Mouse (Mus musculus): ENCODE measurements around the gene Med29. TPM values are rescaled to one million over a fixed set of nuclear protein-coding genes. Genes with fewer than 3 reads are reported as not detected.

Gene Med29
- total and polyA plus RNA-seq, 3 experiments = 31.1 to 39.6 TPM; not detected in 1

DNA sequence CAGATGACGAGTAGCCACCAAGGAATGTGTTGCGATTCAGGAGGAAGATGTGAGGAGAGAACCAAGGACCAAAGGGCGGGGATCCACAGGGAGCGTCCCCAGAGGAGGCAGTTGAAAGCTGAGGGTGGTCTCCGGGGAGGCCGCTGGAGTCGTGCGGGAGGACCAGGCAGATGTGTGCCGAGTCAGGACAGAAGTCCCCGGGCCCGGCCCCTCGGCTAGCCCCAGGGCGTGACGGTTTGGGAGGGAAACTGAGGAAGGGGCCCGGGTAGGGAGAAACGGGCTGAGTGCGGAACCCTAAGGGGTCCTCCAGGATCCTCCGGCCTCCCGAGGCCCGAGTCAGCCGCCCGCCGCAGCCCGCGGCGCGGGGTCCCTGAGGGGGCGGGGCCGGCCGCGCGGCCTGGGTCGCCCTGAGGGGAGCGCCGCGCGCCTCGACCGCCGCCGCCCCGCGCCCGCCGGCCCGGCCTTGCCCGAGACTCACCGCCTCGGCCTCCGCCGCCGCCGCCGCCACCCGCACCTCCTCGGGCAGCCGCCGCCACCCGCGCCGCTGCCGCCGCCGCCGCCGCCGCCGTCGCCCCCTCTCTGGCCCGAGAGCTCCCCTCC, 43.3 kb upstream of the Med29 start:
- H3K4me3 ChIP-seq (ENCODE audit: control insufficient read depth in 1 of 2, insufficient read depth in 1 of 2, low read depth in 2 of 2, low read length in 2 of 2) = peak overlapping the region; percentile 78 to 87
- TF ChIP-seq HCFC1 (IDR thresholded peaks at IDR 0.05; ENCODE audit: low read depth, low read length) (0 out of 2 replicates have a peak, but pooled peaks have one; percentile 24), NELFE (IDR thresholded peaks at IDR 0.05; ENCODE audit: low read depth, low read length) (0 out of 2 replicates have a peak, but pooled peaks have one; percentile 11), ZNF384 (IDR thresholded peaks at IDR 0.05; ENCODE audit: low read depth, low read length) (no peak)
- no peak overlapping the region for H3K27ac ChIP-seq (ENCODE audit: control insufficient read depth, low read depth, low read length)
- H3K9me3 ChIP-seq (replicated peaks; ENCODE audit: insufficient read depth, low read length) = no peaks in the 10 kb centered on the region
- H3K79me2 ChIP-seq (ENCODE audit: control insufficient read depth, insufficient read depth, low read length, poor library complexity) = peaks cover 12% of the 10 kb centered on the region
- H3K9ac ChIP-seq (ENCODE audit: control insufficient read depth, low read depth, low read length, poor library complexity, severe bottlenecking) = peak overlapping the region; percentile 86
- H3K36me3 ChIP-seq (ENCODE audit: control insufficient read depth in 1 of 2, insufficient read depth in 2 of 2, low read length in 2 of 2) = peaks cover 0 to 56% of the 10 kb centered on the region in 2 experiments; a peak in 2 of 4 replicates
- peaks cover 35 to 46% of the 10 kb centered on the region in 2 experiments for H3K4me1 ChIP-seq (ENCODE audit: control insufficient read depth in 1 of 2, insufficient read depth in 2 of 2, low read length in 2 of 2)
- DNase-seq (ENCODE audit: low read depth, low spot score) = no peak
- no peaks in the 10 kb centered on the region for H3K27me3 ChIP-seq (ENCODE audit: control insufficient read depth in 1 of 2, insufficient read depth in 2 of 2, low read length in 2 of 2)

GRCm38 (mm10) chr7:28432252-28432651, 39.7 kb upstream of the Med29 start:
- H3K79me2 ChIP-seq (ENCODE audit: control insufficient read depth, insufficient read depth, low read length, poor library complexity) = peaks cover 17% of the 10 kb centered on the region
- peak overlapping the region; percentile 70 for H3K27ac ChIP-seq (ENCODE audit: control insufficient read depth, low read depth, low read length)
- no peak overlapping the region for H3K9ac ChIP-seq (ENCODE audit: control insufficient read depth, low read depth, low read length, poor library complexity, severe bottlenecking)
- H3K9me3 ChIP-seq (replicated peaks; ENCODE audit: insufficient read depth, low read length) = no peaks in the 10 kb centered on the region
- no peaks in the 10 kb centered on the region for H3K27me3 ChIP-seq (ENCODE audit: control insufficient read depth in 1 of 2, insufficient read depth in 2 of 2, low read length in 2 of 2)
- no peak overlapping the region for H3K4me3 ChIP-seq (ENCODE audit: control insufficient read depth in 1 of 2, insufficient read depth in 1 of 2, low read depth in 2 of 2, low read length in 2 of 2)
- peaks cover 43 to 45% of the 10 kb centered on the region in 2 experiments for H3K4me1 ChIP-seq (ENCODE audit: control insufficient read depth in 1 of 2, insufficient read depth in 2 of 2, low read length in 2 of 2)
- peaks cover 3 to 58% of the 10 kb centered on the region in 2 experiments; a peak in 3 of 4 replicates for H3K36me3 ChIP-seq (ENCODE audit: control insufficient read depth in 1 of 2, insufficient read depth in 2 of 2, low read length in 2 of 2)
- DNase-seq (ENCODE audit: low read depth, low spot score) = peak; percentile 74
- TF ChIP-seq POLR2AphosphoS5 (IDR thresholded peaks at IDR 0.05; ENCODE audit: borderline replicate concordance, low read depth, low read length) (no peak), EP300 (IDR thresholded peaks at IDR 0.05; ENCODE audit: low read depth in 1 of 2, low read length in 2 of 2) (peak; percentile 90 to 95), TAL1 (IDR thresholded peaks at IDR 0.05; ENCODE audit: low read length) (peak; percentile 69), TBP (IDR thresholded peaks at IDR 0.05; ENCODE audit: low read depth, low read length) (no peak), ETS1 (IDR thresholded peaks at IDR 0.05; ENCODE audit: low read depth, low read length) (peak; percentile 99), MYC (IDR thresholded peaks at IDR 0.05; ENCODE audit: low read depth, low read length) (no peak), GATA1 (IDR thresholded peaks at IDR 0.05; ENCODE audit: low read depth, low read length) (peak; percentile 95), CTCF (IDR thresholded peaks at IDR 0.05 in 2 of 3, conservative IDR thresholded peaks at IDR 0.05 in 1 of 3; ENCODE audit: control insufficient read depth in 1 of 3, insufficient read depth in 1 of 3, low read depth in 2 of 3, low read length in 3 of 3, poor library complexity in 1 of 3, severe bottlenecking in 1 of 3) (no peak), KAT2A (conservative IDR thresholded peaks at IDR 0.05; ENCODE audit: low read depth, low read length) (peak; percentile 51; the same call in 1 of the 2 replicates), ZNF384 (IDR thresholded peaks at IDR 0.05; ENCODE audit: low read depth, low read length) (peak; percentile 36; the same call in 1 of the 2 replicates), MAX (IDR thresholded peaks at IDR 0.05; ENCODE audit: low read length) (no peak), MAFK (IDR thresholded peaks at IDR 0.05; ENCODE audit: borderline replicate concordance, low read depth, low read length) (peak; percentile 77; the same call in 1 of the 2 replicates), POLR2A (IDR thresholded peaks at IDR 0.05; ENCODE audit: control insufficient read depth in 1 of 2, insufficient read depth in 1 of 2, low read depth in 1 of 2, low read length in 2 of 2, poor library complexity in 1 of 2) (no peak), USF2 (IDR thresholded peaks at IDR 0.05; ENCODE audit: borderline replicate concordance in 1 of 2, insufficient read depth in 1 of 2, low read depth in 1 of 2, low read length in 2 of 2) (no peak), MAZ (IDR thresholded peaks at IDR 0.05; ENCODE audit: low read depth, low read length) (0 out of 2 replicates have a peak, but pooled peaks have one; percentile 44), SIN3A (IDR thresholded peaks at IDR 0.05; ENCODE audit: low read length) (peak; percentile 96), MXI1 (IDR thresholded peaks at IDR 0.05; ENCODE audit: low read depth, low read length) (peak; percentile 63), ZMIZ1 (IDR thresholded peaks at IDR 0.05; ENCODE audit: low read depth, low read length) (no peak), E2F4 (IDR thresholded peaks at IDR 0.05; ENCODE audit: borderline replicate concordance, low read depth, low read length) (no peak), GABPA (IDR thresholded peaks at IDR 0.05; ENCODE audit: low read depth, low read length) (no peak), TCF12 (IDR thresholded peaks at IDR 0.05; ENCODE audit: low read depth, low read length) (peak; percentile 99), MEF2A (IDR thresholded peaks at IDR 0.05; ENCODE audit: extremely low read depth, insufficient replicate concordance, low read depth, low read length, poor library complexity, severe bottlenecking) (peak; percentile 38; the same call in 1 of the 2 replicates), ZKSCAN1 (IDR thresholded peaks at IDR 0.05; ENCODE audit: low read depth, low read length) (no peak), CHD1 (IDR thresholded peaks at IDR 0.05; ENCODE audit: low read depth, low read length) (0 out of 2 replicates have a peak, but pooled peaks have one; percentile 76), JUND (IDR thresholded peaks at IDR 0.05; ENCODE audit: low read depth, low read length) (no peak), ZC3H11A (IDR thresholded peaks at IDR 0.05; ENCODE audit: low read depth, low read length) (peak; percentile 25; the same call in 1 of the 2 replicates), POLR2AphosphoS2 (IDR thresholded peaks at IDR 0.05; ENCODE audit: low read length) (0 out of 2 replicates have a peak, but pooled peaks have one; percentile 52), BHLHE40 (IDR thresholded peaks at IDR 0.05; ENCODE audit: borderline replicate concordance, low read depth, low read length) (peak; percentile 70)
